Mouse (Mus musculus): ENCODE data around the gene Panx2. TPM values are rescaled to one million over a fixed set of nuclear protein-coding genes. Genes with fewer than 3 reads are reported as not detected.

The Panx2 gene
- polyA plus RNA-seq, 1 experiment from 2014 or later = 0.55 TPM

DNA sequence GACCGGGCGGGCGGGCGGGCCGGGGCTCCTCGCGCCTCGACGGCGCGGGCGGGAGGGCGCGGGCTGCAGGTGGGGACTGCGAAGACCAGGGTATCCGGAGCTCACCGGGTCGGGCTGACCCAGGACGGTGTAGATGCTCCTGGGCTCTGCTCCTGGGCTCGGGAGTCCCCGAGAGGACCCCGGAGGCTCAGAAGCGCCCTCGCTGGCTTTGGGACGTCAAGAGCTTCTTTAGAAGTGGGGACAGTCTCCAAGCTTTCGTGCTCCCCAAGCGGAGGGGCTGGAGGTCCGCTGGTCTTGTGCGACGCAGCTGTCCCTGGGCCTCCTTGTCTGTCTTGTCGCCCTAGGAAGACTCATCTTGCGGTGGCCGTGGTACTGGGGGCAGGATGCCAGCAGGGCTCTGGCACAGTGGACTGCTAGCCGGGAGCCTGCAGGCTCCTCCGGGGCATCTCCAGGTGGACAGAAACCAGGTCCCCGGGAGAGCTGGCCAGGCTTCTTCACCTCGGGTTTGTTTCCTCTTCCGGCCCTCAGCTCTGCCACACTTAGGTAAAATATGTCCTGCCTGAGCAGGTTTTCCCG, 16.7 kb downstream of the Panx2 start:
- Histone ChIP-seq H3K27me3 (replicated peaks) (no peaks in the 10 kb centered on the region), H3K4me3 (replicated peaks) (peak overlapping the region; percentile 81), H3K9ac (peak overlapping the region; percentile 91), H3K9me3 (no peaks in the 10 kb centered on the region), H3K4me2 (peak overlapping the region; percentile 84), H3K27ac (peak overlapping the region; percentile 86), H3K36me3 (peaks cover 5% of the 10 kb centered on the region; the same call in 1 of the 2 replicates), H3K4me1 (peaks cover 31% of the 10 kb centered on the region)
- ATAC-seq (ENCODE audit: insufficient read depth, low FRiP score, low read depth) = no peak
- WGBS = 0% methylated on average over 34 of the region's 39 CpGs

DNA sequence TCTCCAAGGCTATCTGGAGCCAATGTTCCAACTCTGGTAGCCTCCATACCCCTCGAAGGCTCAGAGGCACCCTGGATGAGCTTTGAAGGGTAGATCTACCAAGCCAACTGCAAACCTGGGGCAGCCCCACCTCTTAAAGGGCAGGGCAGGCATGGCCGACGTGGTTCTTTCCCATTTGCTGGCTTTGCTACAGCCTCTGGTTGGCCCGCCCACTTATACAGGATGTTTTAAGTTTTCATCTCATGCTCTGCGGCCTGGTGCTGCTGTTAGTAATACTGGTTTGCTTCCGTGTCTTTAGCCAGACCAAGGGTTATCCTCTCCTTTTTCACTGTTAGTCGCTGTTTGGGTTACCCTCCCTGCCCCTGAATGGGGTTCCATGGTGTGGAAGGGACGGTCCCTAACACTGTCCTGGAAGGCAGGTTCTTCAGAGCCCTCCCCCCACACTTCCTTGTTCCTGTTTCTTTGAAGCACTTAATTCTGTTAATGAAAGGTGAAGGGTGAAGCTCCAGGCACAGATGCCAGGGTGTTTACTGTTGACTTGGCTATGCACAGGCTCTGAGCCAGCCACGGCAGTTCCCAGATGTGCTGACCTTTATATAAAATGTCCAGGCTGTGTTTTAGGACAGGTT, 18.8 kb downstream of the Panx2 start:
- 54% methylated on average over 9 of the region's 9 CpGs for WGBS
- no peak overlapping the region for H3K9ac ChIP-seq
- no peaks in the 10 kb centered on the region for H3K9me3 ChIP-seq
- H3K36me3 ChIP-seq = peaks cover 19% of the 10 kb centered on the region
- H3K27ac ChIP-seq = 0 out of 2 replicates have a peak overlapping the region, but pooled peaks have one; percentile 27
- peaks cover 31% of the 10 kb centered on the region for H3K4me1 ChIP-seq
- 0 out of 2 replicates have a peak overlapping the region, but pooled peaks have one; percentile 81 for H3K4me3 ChIP-seq (replicated peaks)
- no peak for ATAC-seq (ENCODE audit: insufficient read depth, low FRiP score, low read depth)
- no peaks in the 10 kb centered on the region for H3K27me3 ChIP-seq (replicated peaks)
- H3K4me2 ChIP-seq = peak overlapping the region; percentile 84

GRCm38 (mm10) chr15:89083906-89084305, 24.4 kb downstream of the Panx2 start:
- no peak overlapping the region for H3K4me2 ChIP-seq
- no peak overlapping the region for H3K27ac ChIP-seq
- H3K36me3 ChIP-seq = peaks cover 47% of the 10 kb centered on the region
- no peak overlapping the region for H3K4me3 ChIP-seq (replicated peaks)
- ATAC-seq (ENCODE audit: insufficient read depth, low FRiP score, low read depth) = no peak
- H3K9me3 ChIP-seq = no peaks in the 10 kb centered on the region
- no peak overlapping the region for H3K9ac ChIP-seq
- peaks cover 3% of the 10 kb centered on the region; the same call in 1 of the 2 replicates for H3K4me1 ChIP-seq
- H3K27me3 ChIP-seq (replicated peaks) = no peaks in the 10 kb centered on the region
- WGBS = 90% methylated on average over 1 of the region's 1 CpGs

- WGBS = 78% methylated on average over 2 of the region's 2 CpGs
Observed at GRCm38 (mm10) chr15:89084826-89085225, 25.3 kb downstream of the Panx2 start.

GRCm38 (mm10) chr15:89088607-89089247, 29.2 kb downstream of the Panx2 start, which contains the start of gene Selenoo:
Selenoo (plus strand) TSS chr15:89089084.
- Histone ChIP-seq H3K4me2 (peak within 1 kb of the TSS; percentile 98), H3K9me3 (no peaks in the 10 kb centered on the region), H3K4me1 (peaks cover 15% of the 10 kb centered on the region), H3K36me3 (peaks cover 39% of the 10 kb centered on the region), H3K27me3 (replicated peaks) (no peaks in the 10 kb centered on the region), H3K27ac (peak within 1 kb of the TSS; percentile 82), H3K4me3 (replicated peaks) (peak within 1 kb of the TSS; percentile 90), H3K9ac (peak within 1 kb of the TSS; percentile 93)
- WGBS = under 1% methylated on average over 38 of the region's 38 CpGs
- ATAC-seq (ENCODE audit: insufficient read depth, low FRiP score, low read depth) = peak; percentile 96

More at GRCm38 (mm10) chr15:89084826-89085225, 25.3 kb downstream of the Panx2 start:
- H3K4me1 ChIP-seq = peaks cover 5% of the 10 kb centered on the region; the same call in 1 of the 2 replicates
- H3K4me2 ChIP-seq = no peak overlapping the region
- peaks cover 47% of the 10 kb centered on the region for H3K36me3 ChIP-seq
- no peak overlapping the region for H3K4me3 ChIP-seq (replicated peaks)
- no peaks in the 10 kb centered on the region for H3K9me3 ChIP-seq
- no peak overlapping the region for H3K27ac ChIP-seq
- no peaks in the 10 kb centered on the region for H3K27me3 ChIP-seq (replicated peaks)
- no peak for ATAC-seq (ENCODE audit: insufficient read depth, low FRiP score, low read depth)
- no peak overlapping the region for H3K9ac ChIP-seq

DNA sequence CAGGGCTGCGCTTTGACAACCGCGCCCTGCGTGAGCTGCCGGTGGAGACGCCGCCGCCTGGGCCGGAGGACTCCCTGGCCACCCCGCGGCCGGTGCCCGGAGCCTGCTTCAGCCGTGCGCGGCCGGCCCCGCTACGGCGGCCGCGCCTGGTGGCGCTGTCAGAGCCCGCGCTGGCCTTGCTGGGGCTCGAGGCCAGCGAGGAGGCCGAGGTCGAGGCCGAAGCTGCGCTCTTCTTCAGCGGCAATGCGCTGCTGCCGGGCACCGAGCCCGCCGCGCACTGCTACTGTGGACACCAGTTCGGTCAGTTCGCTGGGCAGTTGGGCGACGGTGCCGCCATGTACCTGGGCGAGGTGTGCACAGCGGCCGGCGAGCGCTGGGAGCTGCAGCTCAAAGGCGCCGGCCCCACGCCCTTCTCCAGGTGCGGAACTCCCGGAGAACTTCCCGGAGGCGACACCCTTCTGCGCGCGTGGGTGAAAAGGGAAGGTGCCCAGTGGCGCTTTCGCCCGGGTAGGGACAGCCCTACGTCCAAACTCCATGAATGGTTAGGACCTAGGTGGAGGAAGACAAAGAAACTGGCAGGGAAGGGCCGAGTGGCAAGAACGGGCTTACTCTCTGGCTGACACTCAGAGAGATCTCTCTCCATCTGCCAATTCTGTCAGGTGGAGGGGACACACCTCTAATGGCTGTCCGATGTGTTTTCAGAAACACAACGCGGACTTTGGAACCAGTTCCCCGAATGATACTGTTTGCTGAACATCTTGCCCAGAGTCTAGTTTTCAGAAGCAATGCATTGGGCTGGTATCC, 29.9 kb downstream of the Panx2 start:
- WGBS = 3% methylated on average over 68 of the region's 68 CpGs
- Histone ChIP-seq H3K27me3 (replicated peaks) (no peaks in the 10 kb centered on the region), H3K4me3 (replicated peaks) (peak overlapping the region; percentile 90), H3K9me3 (no peaks in the 10 kb centered on the region), H3K4me1 (peaks cover 15% of the 10 kb centered on the region), H3K9ac (peak overlapping the region; percentile 93), H3K27ac (peak overlapping the region; percentile 82), H3K4me2 (peak overlapping the region; percentile 98), H3K36me3 (peaks cover 40% of the 10 kb centered on the region)
- ATAC-seq (ENCODE audit: insufficient read depth, low FRiP score, low read depth) = peak; percentile 54

DNA sequence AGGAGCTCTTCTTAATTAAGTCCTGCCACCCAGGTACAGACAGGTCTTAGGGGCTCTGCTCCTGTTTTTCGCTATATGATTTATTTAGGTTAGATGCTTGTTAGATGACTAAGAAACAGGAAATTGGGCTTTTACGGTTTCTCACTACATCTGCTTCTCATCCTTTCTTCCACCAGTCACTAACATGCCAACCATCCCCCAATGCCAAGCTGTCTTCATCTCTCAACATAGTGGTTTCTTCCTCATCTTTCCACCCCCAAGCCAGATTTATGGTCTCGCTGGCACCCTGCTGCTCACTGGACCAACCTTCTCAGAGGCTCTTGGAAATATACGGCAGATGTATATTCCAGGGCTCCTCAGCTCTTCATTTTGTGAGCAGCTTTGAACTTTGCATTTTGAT, 31.1 kb downstream of the Panx2 start:
- 86% methylated on average over 4 of the region's 4 CpGs for WGBS

GRCm38 (mm10) chr15:89092181-89092580, 32.6 kb downstream of the Panx2 start:
- Histone ChIP-seq H3K9me3 (no peaks in the 10 kb centered on the region), H3K9ac (no peak overlapping the region), H3K4me2 (no peak overlapping the region), H3K27ac (no peak overlapping the region), H3K4me1 (peaks cover 15% of the 10 kb centered on the region), H3K27me3 (replicated peaks) (no peaks in the 10 kb centered on the region), H3K4me3 (replicated peaks) (no peak overlapping the region), H3K36me3 (peaks cover 42% of the 10 kb centered on the region)
- ATAC-seq (ENCODE audit: insufficient read depth, low FRiP score, low read depth) = no peak
- WGBS = 87% methylated on average over 5 of the region's 5 CpGs

More for the DNA sequence above, 31.1 kb downstream of the Panx2 start:
- H3K4me2 ChIP-seq = peak overlapping the region; percentile 3; the same call in 1 of the 2 replicates
- H3K4me3 ChIP-seq (replicated peaks) = no peak overlapping the region
- H3K27me3 ChIP-seq (replicated peaks) = no peaks in the 10 kb centered on the region
- peaks cover 15% of the 10 kb centered on the region for H3K4me1 ChIP-seq
- H3K27ac ChIP-seq = no peak overlapping the region
- no peak for ATAC-seq (ENCODE audit: insufficient read depth, low FRiP score, low read depth)
- H3K36me3 ChIP-seq = peaks cover 36% of the 10 kb centered on the region
- H3K9ac ChIP-seq = no peak overlapping the region
- H3K9me3 ChIP-seq = no peaks in the 10 kb centered on the region

- Histone ChIP-seq H3K9me3 (no peaks in the 10 kb centered on the region), H3K4me2 (no peak overlapping the region), H3K4me3 (replicated peaks) (no peak overlapping the region), H3K9ac (no peak overlapping the region), H3K27ac (no peak overlapping the region), H3K27me3 (replicated peaks) (no peaks in the 10 kb centered on the region), H3K4me1 (no peaks in the 10 kb centered on the region), H3K36me3 (peaks cover 89% of the 10 kb centered on the region)
- no peak for ATAC-seq (ENCODE audit: insufficient read depth, low FRiP score, low read depth)
- 91% methylated on average over 5 of the region's 5 CpGs for WGBS
Observed at GRCm38 (mm10) chr15:89097450-89097849, 37.9 kb downstream of the Panx2 start.

DNA sequence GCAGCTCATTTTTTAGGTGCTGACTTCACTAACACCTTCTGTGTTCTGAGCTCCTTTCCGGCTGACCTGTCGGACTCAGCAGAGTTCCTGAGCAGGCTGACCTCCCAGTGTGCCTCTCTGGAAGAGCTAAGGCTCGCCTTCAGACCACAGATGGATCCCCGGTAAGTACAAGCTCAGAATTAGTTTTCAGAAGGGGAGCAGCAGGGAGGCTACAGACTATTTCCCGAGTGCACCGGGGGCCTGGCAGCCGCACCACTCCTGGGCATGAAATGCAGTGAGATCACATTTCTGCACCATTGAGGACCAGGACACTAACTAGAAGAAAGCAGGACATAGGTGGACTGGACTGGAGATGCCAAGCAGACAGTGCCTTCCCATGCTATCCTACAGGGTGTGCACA, 39.1 kb downstream of the Panx2 start:
- WGBS = 90% methylated on average over 7 of the region's 7 CpGs
- no peak overlapping the region for H3K27ac ChIP-seq
- H3K27me3 ChIP-seq (replicated peaks) = no peaks in the 10 kb centered on the region
- ATAC-seq (ENCODE audit: insufficient read depth, low FRiP score, low read depth) = no peak
- H3K4me3 ChIP-seq (replicated peaks) = no peak overlapping the region
- peaks cover 85% of the 10 kb centered on the region for H3K36me3 ChIP-seq
- no peaks in the 10 kb centered on the region for H3K4me1 ChIP-seq
- H3K9me3 ChIP-seq = no peaks in the 10 kb centered on the region
- H3K9ac ChIP-seq = no peak overlapping the region
- H3K4me2 ChIP-seq = no peak overlapping the region

GRCm38 (mm10) chr15:89100823-89101222, 41.3 kb downstream of the Panx2 start:
- no peak overlapping the region for H3K4me2 ChIP-seq
- peaks cover 90% of the 10 kb centered on the region for H3K36me3 ChIP-seq
- H3K9ac ChIP-seq = no peak overlapping the region
- H3K27ac ChIP-seq = no peak overlapping the region
- 87% methylated on average over 12 of the region's 12 CpGs for WGBS
- no peaks in the 10 kb centered on the region for H3K9me3 ChIP-seq
- H3K4me1 ChIP-seq = no peaks in the 10 kb centered on the region
- no peak overlapping the region for H3K4me3 ChIP-seq (replicated peaks)
- H3K27me3 ChIP-seq (replicated peaks) = no peaks in the 10 kb centered on the region
- no peak for ATAC-seq (ENCODE audit: insufficient read depth, low FRiP score, low read depth)

All from stomach, embryonic 15.5 days (tissue).